Mouse (Mus musculus) ovary, adult 18-20 months (tissue): Measurements from ENCODE around the gene 2410004B18Rik.
"Not testable (repeated sequence)": the region's sequence is repeated elsewhere in the genome, so short reads cannot be mapped to it uniquely, and the experiment has no call there.

ENCODE experiments used
- DNase-seq: peaks from one replicate; pipeline ENCODE4 v3.0.0; 2022; ENCODE audit warnings: low spot score, mixed read lengths

2410004B18Rik gene

GRCm38 (mm10) chr3:145965583-145965982, 27.8 kb downstream of the 2410004B18Rik start:
- DNase-seq: not testable (repeated sequence)

GRCm38 (mm10) chr3:145966806-145967205, 29.0 kb downstream of the 2410004B18Rik start:
- no peak for DNase-seq

GRCm38 (mm10) chr3:145969031-145969501, 31.3 kb downstream of the 2410004B18Rik start:
- DNase-seq: no peak

GRCm38 (mm10) chr3:145971501-145971900, 33.7 kb downstream of the 2410004B18Rik start:
- DNase-seq: no peak

GRCm38 (mm10) chr3:145974986-145975385, 37.2 kb downstream of the 2410004B18Rik start:
- DNase-seq: no peak

DNA sequence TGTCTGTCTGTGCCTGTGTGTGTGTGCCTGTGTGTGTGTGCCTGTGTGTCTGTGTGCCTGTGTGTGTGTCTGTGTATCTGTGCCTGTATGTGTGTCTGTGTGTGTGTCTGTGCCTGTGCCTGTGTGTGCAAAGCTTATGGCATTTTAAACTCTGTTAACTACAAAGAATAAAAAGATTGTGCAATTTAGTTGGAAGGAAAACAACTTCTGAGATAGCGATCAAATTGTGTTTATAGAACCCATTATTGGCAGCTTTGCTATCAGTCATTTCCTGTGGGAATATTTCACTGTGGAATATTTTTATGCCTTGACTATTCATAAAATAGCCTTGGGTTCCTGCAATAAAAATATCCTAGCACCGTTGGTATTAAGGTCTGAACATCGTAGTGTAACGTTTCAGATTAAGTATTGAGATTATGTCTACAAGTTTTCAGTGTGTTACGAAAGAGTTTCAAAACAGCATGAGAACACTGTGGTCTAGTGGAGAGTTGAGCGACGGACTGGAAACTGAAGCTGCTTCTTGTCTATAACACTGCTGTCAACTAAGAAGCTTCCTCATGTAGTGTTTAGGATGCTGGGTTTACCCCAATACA, 47.6 kb downstream of the 2410004B18Rik start:
- DNase-seq: no peak

DNA sequence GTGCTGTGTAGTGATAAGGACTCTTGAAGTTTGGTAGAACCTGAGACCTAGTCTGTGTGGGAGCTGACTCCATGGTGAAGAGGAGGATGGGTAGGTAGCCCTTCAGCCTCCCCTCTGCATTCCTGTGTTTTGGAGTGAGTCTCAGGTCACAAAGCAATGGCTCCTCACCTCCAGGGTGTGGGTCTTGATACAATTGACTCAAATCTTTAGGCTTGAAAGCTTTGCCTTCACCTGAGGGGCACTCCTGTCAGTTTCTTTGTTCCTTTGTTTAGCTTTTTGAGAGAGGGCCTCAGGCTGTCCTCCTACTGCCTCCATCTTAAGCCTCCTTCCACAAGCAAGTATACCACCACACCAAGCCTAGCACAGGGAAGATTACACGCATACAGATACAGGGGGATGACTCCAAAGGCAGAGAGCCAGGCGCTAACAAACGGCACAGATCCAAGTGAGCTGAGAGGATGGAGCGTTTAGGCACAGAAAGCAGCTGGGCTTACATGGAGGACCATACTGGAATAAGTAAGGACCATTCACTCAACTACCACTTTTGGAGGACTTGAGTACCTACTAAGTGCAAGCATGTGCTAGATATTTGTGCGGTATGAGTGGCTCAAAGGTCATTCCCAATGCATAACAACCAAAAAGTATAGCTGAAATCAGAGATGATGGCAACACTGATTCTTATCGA, 48.6 kb downstream of the 2410004B18Rik start:
- DNase-seq: no peak

DNA sequence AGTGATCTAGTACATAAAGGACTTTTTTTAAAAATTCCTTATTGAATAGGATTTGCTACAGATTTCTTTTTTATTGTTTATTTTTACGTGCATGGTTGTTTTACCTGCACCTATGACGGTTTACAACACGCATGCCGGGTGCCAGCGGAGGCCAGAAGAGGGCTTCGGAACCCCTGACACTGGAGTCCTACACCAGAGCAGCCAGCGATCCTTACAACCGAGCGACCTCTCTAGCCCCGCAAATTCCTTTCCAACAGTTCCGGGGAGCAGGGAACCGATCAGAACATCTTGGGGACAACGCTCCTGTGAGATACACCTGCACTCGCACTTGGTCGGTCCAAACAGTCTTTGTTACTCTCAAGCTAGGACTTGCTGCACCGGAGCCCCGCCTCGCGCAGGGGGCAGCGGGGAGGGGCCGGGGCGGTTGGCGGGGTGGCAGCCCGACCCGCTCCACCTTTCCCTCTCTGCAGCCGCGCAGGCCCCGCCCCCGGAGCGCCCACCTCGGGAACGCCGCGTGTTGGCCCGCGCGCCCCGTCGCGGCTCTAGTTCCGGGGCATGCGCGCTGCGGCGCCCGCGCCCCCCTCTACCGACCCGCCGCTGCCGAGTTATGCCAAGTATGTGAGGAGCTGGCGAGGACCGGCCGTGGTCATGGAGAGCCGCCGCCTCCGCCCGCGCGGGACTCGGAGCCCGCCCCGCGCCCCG, 49.6 kb downstream of the 2410004B18Rik start, which contains the start of gene Syde2:
Syde2 (plus strand) TSS at position 603 of the 702 bp plus-strand sequence.
- DNase-seq: peak; percentile 81

- peak; percentile 89 for DNase-seq
These were observed 50.3 kb downstream of the 2410004B18Rik start for GRCm38 (mm10) chr3:145987970-145988683.

DNA sequence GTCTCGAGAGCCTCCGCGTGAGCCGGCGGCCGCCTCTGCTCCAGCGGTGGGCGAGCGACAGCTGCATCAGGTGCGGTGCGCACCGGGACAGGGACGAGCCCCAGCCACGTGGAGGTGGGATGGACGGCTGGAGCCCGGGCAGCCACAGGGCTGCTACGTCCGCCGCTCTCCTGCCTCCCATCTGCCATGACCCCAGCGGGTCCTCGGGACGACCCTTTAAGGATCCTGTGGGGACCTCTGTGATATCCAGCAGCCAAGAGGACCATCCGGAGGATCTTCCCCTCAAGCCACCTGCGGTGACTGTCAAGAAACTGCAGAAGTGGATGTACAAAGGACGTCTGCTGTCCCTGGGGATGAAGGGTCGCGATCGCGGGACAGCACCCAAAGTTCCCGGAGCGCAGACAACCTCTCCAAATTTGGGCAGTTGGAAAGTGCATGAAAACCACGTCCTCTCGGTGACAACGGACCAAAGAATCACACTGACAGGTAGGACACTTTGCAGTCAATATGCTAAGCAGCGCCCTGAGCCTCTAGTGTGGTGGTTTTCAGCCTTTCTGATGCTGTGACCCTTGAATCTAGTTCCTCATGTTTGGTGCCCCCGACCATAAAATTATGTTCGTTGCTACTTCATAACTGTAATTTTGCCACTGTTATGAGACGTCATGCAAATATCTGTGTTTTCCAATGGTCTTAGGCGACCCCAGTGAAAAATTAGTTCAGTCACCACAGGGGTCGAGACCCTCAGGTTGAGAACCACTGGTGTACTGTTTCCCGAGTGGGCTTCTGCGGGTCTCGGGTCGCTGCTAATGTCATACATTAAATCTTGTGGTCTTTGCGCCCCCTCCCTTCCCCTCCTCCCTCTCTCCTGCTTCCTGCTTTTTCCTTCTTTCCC, 51.1 kb downstream of the 2410004B18Rik start:
- DNase-seq: no peak

- no peak for DNase-seq
These were observed 51.8 kb downstream of the 2410004B18Rik start for GRCm38 (mm10) chr3:145989576-145990081.

GRCm38 (mm10) chr3:145991130-145991529, 53.3 kb downstream of the 2410004B18Rik start:
- no peak for DNase-seq

GRCm38 (mm10) chr3:145991976-145992730, 54.3 kb downstream of the 2410004B18Rik start:
- DNase-seq: no peak

DNA sequence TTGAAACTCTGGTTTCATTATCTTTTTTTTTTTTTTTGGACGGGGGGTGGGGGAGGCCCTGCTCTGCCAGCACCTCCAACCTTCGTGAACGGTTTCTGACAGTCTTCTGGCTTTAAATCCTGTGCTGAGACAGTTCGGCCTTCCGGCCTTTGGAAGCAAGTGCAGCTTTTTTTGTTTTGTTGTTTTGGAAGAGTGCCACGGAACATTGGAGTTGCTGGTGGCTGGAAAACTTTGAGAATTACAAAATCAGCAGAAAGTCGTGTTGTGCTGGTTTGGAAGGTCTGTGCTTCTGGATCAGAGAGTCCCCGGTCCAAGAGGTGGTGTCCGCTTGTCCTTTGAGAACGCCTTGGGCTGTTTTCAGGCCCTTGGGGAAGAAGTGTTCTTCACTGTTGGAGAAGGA, 55.0 kb downstream of the 2410004B18Rik start:
- DNase-seq: peak; percentile 45

GRCm38 (mm10) chr3:145993481-145994201, 55.8 kb downstream of the 2410004B18Rik start:
- no peak for DNase-seq
